Comparison of ENCODE assay signal across 8 mouse cellular contexts in genomic region chr16:18234671-18235388, GRCm38 (mm10). TPM values are rescaled to one million over a fixed set of nuclear protein-coding genes. Genes with fewer than 3 reads are reported as not detected.
DNase-seq lines count a peak whose midpoint lies in the region; ATAC-seq and TF ChIP-seq lines count a peak whose summit lies in the region.

Gene Zdhhc8, minus strand, starts transcription at chr16:18235136.

- peaks cover 22% of the 10 kb centered on the region for H3K36me3 ChIP-seq in C2C12 (ENCODE audit: control insufficient read depth, insufficient read depth)
- peaks cover 16% of the 10 kb centered on the region for H3K36me3 ChIP-seq in heart, embryonic 15.5 days
- peaks cover 16% of the 10 kb centered on the region for H3K36me3 ChIP-seq in liver, embryonic 14.5 days (replicated peaks; ENCODE audit: control insufficient read depth, insufficient read depth, low read depth)
- H3K36me3 ChIP-seq in stomach, postnatal 0 days (ENCODE audit: control insufficient read depth, insufficient read depth, low read length): 0 out of 2 replicates have a peak, but pooled peaks cover 5% of the 10 kb centered on the region

- peak within 1 kb of the TSS; percentile 90 for H3ac ChIP-seq in C2C12 (ENCODE audit: control insufficient read depth, insufficient read length, low read depth)

- peak within 1 kb of the TSS; percentile 77 for H3K4me2 ChIP-seq in heart, embryonic 15.5 days
- H3K4me2 ChIP-seq in liver, embryonic 14.5 days (ENCODE audit: low read depth): peak within 1 kb of the TSS; percentile 70
- peak within 1 kb of the TSS; percentile 81 for H3K4me2 ChIP-seq in stomach, postnatal 0 days (replicated peaks; ENCODE audit: low read depth)

- H3K27me3 ChIP-seq in C2C12 (ENCODE audit: control insufficient read depth, insufficient read depth, insufficient read length): no peaks in the 10 kb centered on the region
- H3K27me3 ChIP-seq in heart, embryonic 15.5 days: no peaks in the 10 kb centered on the region
- peaks cover 24% of the 10 kb centered on the region for H3K27me3 ChIP-seq in liver, embryonic 14.5 days (ENCODE audit: control insufficient read depth, insufficient read depth, low read length)
- H3K27me3 ChIP-seq in stomach, postnatal 0 days (ENCODE audit: control insufficient read depth, insufficient read depth, low read length): no peaks in the 10 kb centered on the region

- H3K4me1 ChIP-seq in embryonic fibroblast, embryonic 13.5 days (ENCODE audit: control insufficient read depth, insufficient read depth, low read length): peaks cover 10% of the 10 kb centered on the region; the same call in 1 of the 2 replicates
- peaks cover 53% of the 10 kb centered on the region for H3K4me1 ChIP-seq in heart, embryonic 15.5 days (replicated peaks)
- peaks cover 3 to 15% of the 10 kb centered on the region in 2 experiments; a peak in 3 of 4 replicates for H3K4me1 ChIP-seq in liver, embryonic 14.5 days (replicated peaks; ENCODE audit: control insufficient read depth in 2 of 2, insufficient read depth in 2 of 2, low read length in 1 of 2)
- H3K4me1 ChIP-seq in stomach, postnatal 0 days (replicated peaks; ENCODE audit: control insufficient read depth, insufficient read depth): 0 out of 2 replicates have a peak, but pooled peaks cover 4% of the 10 kb centered on the region

- peak; percentile 87 to 94 for DNase-seq in adrenal gland, postnatal 36 days
- peak; percentile 89 for DNase-seq in kidney, postnatal 14 days
- DNase-seq in liver, embryonic 14.5 days (ENCODE audit: low read depth in 3 of 3, low spot score in 3 of 3): no peak
- peak; percentile 67 for DNase-seq in neural tube, embryonic 10.5 days (ENCODE audit: extremely low spot score, low spot score)
- DNase-seq in stomach, postnatal 0 days (ENCODE audit: low spot score): peak; percentile 75

- H3K4me3 ChIP-seq in C2C12 (ENCODE audit: insufficient read depth, poor library complexity, severe bottlenecking): peak within 1 kb of the TSS; percentile 72
- peak within 1 kb of the TSS; percentile 74 for H3K4me3 ChIP-seq in embryonic fibroblast, embryonic 13.5 days (ENCODE audit: insufficient read depth, low read length)
- H3K4me3 ChIP-seq in heart, embryonic 15.5 days: peak within 1 kb of the TSS; percentile 82
- peak within 1 kb of the TSS; percentile 57 to 65 for H3K4me3 ChIP-seq in liver, embryonic 14.5 days (ENCODE audit: insufficient read depth in 1 of 2, low read depth in 2 of 2, low read length in 2 of 2)
- H3K4me3 ChIP-seq in stomach, postnatal 0 days (ENCODE audit: low read depth, low read length): peak within 1 kb of the TSS; percentile 70

- under 1% methylated on average over 75 of the region's 79 CpGs for WGBS in heart, embryonic 15.5 days
- under 1% methylated on average over 74 of the region's 79 CpGs for WGBS in liver, embryonic 14.5 days (ENCODE audit: insufficient replicate concordance)
- under 1% methylated on average over 62 of the region's 79 CpGs for WGBS in stomach, postnatal 0 days

- peak; percentile 80 for ATAC-seq in heart, embryonic 15.5 days (replicated peaks; ENCODE audit: insufficient number of reproducible peaks, insufficient read depth, low FRiP score, low read depth)
- ATAC-seq in liver, embryonic 14.5 days (ENCODE audit: insufficient read depth): peak; percentile 29; the same call in 1 of the 2 replicates
- peak; percentile 72 for ATAC-seq in stomach, postnatal 0 days (ENCODE audit: low FRiP score, low TSS enrichment)

- no peak for TF ChIP-seq CTCF in C2C12 (IDR thresholded peaks at IDR 0.05; ENCODE audit: control insufficient read depth, insufficient read depth, insufficient read length)
- no peak for TF ChIP-seq CTCF in embryonic fibroblast, embryonic 13.5 days (IDR thresholded peaks at IDR 0.05; ENCODE audit: borderline replicate concordance, insufficient read depth, low read length)
- TF ChIP-seq CTCF in liver, embryonic 14.5 days (IDR thresholded peaks at IDR 0.05; ENCODE audit: low read depth): no peak
- no peak for TF ChIP-seq CTCF in stomach, postnatal 0 days (IDR thresholded peaks at IDR 0.05; ENCODE audit: low read depth)

- peak within 1 kb of the TSS; percentile 90 for H3K9ac ChIP-seq in heart, embryonic 15.5 days
- H3K9ac ChIP-seq in liver, embryonic 14.5 days (replicated peaks): peak within 1 kb of the TSS; percentile 47
- H3K9ac ChIP-seq in stomach, postnatal 0 days (ENCODE audit: low read length): peak within 1 kb of the TSS; percentile 82

- peaks cover 58% of the 10 kb centered on the region for H3K79me2 ChIP-seq in C2C12 (ENCODE audit: control insufficient read depth, insufficient read depth)

- TF ChIP-seq EP300 in liver, embryonic 14.5 days (IDR thresholded peaks at IDR 0.05; ENCODE audit: low read depth): no peak
- TF ChIP-seq EP300 in stomach, postnatal 0 days (optimal IDR thresholded peaks at IDR 0.05): no peak

- H3K9me3 ChIP-seq in heart, embryonic 15.5 days (replicated peaks): no peaks in the 10 kb centered on the region
- H3K9me3 ChIP-seq in liver, embryonic 14.5 days (ENCODE audit: control insufficient read depth, low read length): no peaks in the 10 kb centered on the region
- no peaks in the 10 kb centered on the region for H3K9me3 ChIP-seq in stomach, postnatal 0 days (ENCODE audit: control insufficient read depth, low read length)

- peak within 1 kb of the TSS; percentile 83 for H3K27ac ChIP-seq in embryonic fibroblast, embryonic 13.5 days (ENCODE audit: insufficient read depth, low read length)
- H3K27ac ChIP-seq in heart, embryonic 15.5 days: peak within 1 kb of the TSS; percentile 94
- H3K27ac ChIP-seq in liver, embryonic 14.5 days: no peak within 1 kb of the TSS
- H3K27ac ChIP-seq in stomach, postnatal 0 days (replicated peaks): peak within 1 kb of the TSS; percentile 86

- peaks cover 38% of the 10 kb centered on the region for H3K79me3 ChIP-seq in C2C12 (ENCODE audit: low read depth)

- peak; percentile 59 for TF ChIP-seq POLR2A in embryonic fibroblast, embryonic 13.5 days (IDR thresholded peaks at IDR 0.05; ENCODE audit: low read depth, low read length)

TF ChIP-seq in C2C12, 6 proteins besides CTCF, POLR2A, EP300 and RAD21:
- TF ChIP-seq MYOG (IDR thresholded peaks at IDR 0.05; ENCODE audit: control insufficient read depth, extremely low read depth, insufficient read length): no peak
- TF ChIP-seq FOSL1 (IDR thresholded peaks at IDR 0.05; ENCODE audit: insufficient read depth, low read length, poor library complexity, severe bottlenecking): no peak
- peak; percentile 33 for TF ChIP-seq MAX (IDR thresholded peaks at IDR 0.05)
- no peak for TF ChIP-seq CEBPB (IDR thresholded peaks at IDR 0.05; ENCODE audit: low read depth)
TF ChIP-seq in C2C12: peak in this region for 1.

RNA-seq across cellular contexts. Expression of gene Zdhhc8, which starts in this region (rescaled TPM):
- polyA plus RNA-seq in C2C12 (2012; fragmentation: generic; extraction: Trizol): 37.4 TPM
- total RNA-seq in adrenal gland, postnatal 36 days (2021): 10 to 100 TPM; 20.2 to 23.1 TPM
- 28.7 and 29.5 TPM in 2 replicates for polyA plus RNA-seq in embryonic fibroblast, embryonic 13.5 days (2011; ENCODE audit: insufficient read length, low read depth, missing spikeins)
- 18.8 and 29.3 TPM in 2 replicates for polyA plus RNA-seq in heart, embryonic 15.5 days (2015; fragmentation: Nextera tagmentation; extraction: Ambion mirVana)
- 2.9 and 3.9 TPM in 2 replicates for polyA plus RNA-seq in liver, embryonic 14.5 days (2012; rRNA removed)
- 0.88 and 1.2 TPM in 2 replicates for polyA plus RNA-seq in liver, embryonic 14.5 days (2014; fragmentation: Nextera tagmentation; extraction: Ambion mirVana)
- polyA plus RNA-seq in stomach, postnatal 0 days (2015; fragmentation: Nextera tagmentation; extraction: Ambion mirVana): 6.8 and 7.8 TPM in 2 replicates

Comparison
In these comparisons a context has a peak if more than half of its experiments do, and no peak if none do; other contexts are left out.
1. DNase-seq: peak in adrenal gland, postnatal 36 days (2 of 2), kidney, postnatal 14 days (single experiment), neural tube, embryonic 10.5 days (single experiment) and stomach, postnatal 0 days (single experiment); none in liver, embryonic 14.5 days (0 of 3).
2. ATAC-seq: peak in every context shown above with its lines; median percentile 80 in heart, embryonic 15.5 days; 72 in stomach, postnatal 0 days; 29 in liver, embryonic 14.5 days.
3. Peak in every context shown above with its lines, with median percentiles within 50 percentile points of each other: H3K4me3 ChIP-seq, H3K4me2 ChIP-seq and H3K9ac ChIP-seq.